Mouse (Mus musculus) C2C12 (cell line): Measurements from ENCODE around the gene Lrp6.

Experiments
- CTCF ChIP-seq: IDR thresholded peaks from one replicate; pipeline ENCODE4 v1.5.1; 2011; ENCODE audit not compliant: control insufficient read depth, insufficient read depth, insufficient read length
- MAX ChIP-seq: IDR thresholded peaks from one replicate; pipeline ENCODE4 v1.6.1; 2011; ENCODE audit warnings: mild to moderate bottlenecking, control low read depth
- MYOD1 ChIP-seq: IDR thresholded peaks from one replicate; pipeline ENCODE4 v1.6.1; 2011; ENCODE audit warnings: low read depth; ENCODE audit not compliant: control insufficient read depth, insufficient read length

DNA sequence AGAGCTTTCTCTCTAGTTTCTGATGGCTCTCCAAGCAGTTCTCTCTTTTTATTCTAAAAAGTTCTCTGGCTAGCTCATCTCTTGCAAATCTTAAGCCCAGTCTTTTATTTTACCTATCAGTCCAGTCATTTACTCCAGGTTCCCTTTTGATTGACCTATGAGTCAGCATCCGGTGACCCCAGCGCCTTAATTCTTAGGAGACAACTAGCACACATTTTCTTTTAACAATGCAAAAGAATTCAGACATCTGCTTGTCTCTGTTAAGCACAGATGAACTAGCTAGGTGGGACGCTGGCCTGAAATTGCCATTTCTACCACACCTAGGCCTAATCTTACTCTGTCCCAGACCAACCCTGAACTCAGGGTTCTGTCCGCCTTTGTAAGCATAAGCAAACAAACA is 12.7 kb upstream of the Lrp6 start:
- TF ChIP-seq CTCF (no peak), MAX (no peak), MYOD1 (no peak)
